Mouse (Mus musculus): ENCODE results near the gene Omd. TPM values are rescaled to one million over a fixed set of nuclear protein-coding genes. Genes with fewer than 3 reads are reported as not detected.
"Not testable (repeated sequence)": the region's sequence is repeated elsewhere in the genome, so short reads cannot be mapped to it uniquely, and the experiment has no call there.

The Omd gene
- 1 to 10 TPM; 1.5 to 1.7 TPM for total RNA-seq (2021)
- long read RNA-seq, experiment 1, partial matches to known transcripts: 0 of 1 reads
- long read RNA-seq, experiment 1, other reads (novel, unspliced or antisense): 0 of 1 reads
- long read RNA-seq, experiment 2: 0 reads

DNA sequence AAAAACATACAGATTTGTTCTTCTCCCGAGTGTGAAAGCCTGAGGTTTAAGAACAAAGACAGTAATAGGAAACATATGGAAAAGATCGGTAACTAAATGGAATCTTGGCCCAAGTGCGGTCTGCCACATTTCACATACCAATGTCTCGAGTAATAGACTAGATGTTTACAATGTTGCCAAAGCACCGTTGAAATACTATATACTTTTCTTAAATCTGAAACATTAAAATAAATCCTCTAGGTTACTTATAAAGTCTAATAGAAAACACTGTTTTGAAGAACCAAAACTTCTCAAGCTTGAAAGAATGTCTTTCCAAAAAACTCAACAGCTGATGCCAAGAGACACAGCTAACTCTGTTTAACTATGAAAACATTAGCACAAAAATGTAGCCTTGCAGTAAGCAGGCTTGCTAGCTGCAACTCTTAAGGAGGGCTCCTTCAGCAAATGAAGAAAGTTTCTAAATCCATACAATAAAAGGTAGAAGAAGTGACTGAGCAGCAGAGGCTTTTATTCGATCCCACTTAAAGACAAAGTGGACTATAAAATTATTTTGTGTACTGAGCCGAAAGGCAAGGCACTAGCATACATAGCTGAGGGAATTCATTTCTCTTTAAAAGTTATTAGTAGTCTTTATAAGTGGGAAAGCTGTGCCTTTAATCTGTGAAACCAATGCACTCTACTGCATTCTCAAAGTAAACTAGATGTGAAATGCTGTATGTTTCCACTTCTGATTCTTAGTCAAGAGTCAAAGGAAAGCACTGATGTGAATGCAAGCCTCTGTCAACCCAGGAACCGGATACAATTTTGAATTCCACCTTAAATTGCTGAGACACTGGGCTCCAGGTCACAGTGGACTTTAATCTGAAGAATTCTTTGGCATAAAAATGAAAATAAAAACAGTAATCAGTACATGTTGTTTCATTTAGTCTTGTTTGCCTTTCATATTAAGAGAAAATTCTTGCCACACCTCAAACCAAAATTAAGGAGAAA is at the start of gene Omd:
Omd (plus strand) TSS at position 922 of the 990 bp plus-strand sequence.
- no peak for DNase-seq (ENCODE audit: low spot score in 2 of 2)

DNA sequence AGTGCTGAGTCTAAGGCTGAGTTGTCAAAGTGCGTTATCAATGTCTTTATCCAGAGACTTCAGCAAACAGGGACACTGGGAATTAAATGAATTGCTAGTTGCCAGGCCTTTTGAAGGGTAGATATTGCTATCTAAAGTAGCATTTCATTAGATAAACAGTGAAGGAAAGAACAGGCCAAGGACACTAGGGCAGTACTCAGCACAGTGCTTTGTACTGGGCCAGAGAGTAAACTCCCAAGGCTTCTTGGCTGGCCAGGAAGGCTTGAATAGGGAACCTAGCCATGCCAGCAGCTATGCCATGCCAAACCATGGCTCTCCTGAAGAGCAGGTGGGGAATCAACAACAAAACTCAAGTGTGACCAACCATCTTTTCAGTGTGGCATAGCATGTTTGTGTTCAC is 45.3 kb upstream of the Omd start:
- no peak for DNase-seq (ENCODE audit: low spot score in 2 of 2)

DNA sequence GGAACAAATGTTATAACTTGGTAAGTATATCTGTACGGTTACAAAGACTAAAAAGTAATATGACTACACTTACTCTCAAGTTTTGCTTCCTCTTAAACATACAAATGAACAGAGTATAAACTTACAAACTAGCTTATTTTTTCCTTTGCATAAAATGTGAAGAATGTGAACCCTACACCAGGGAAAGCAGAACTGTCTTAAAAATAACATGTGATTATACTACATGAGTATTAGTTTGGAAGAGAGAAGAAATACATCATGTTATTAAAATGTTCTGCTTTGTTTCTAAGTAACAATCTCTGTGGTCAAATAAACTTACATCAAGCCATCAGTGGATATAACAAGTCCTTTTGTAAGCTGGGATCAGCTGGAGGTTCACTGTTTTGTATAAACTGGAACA is 43.6 kb upstream of the Omd start:
- DNase-seq (ENCODE audit: low spot score in 2 of 2): no peak

DNA sequence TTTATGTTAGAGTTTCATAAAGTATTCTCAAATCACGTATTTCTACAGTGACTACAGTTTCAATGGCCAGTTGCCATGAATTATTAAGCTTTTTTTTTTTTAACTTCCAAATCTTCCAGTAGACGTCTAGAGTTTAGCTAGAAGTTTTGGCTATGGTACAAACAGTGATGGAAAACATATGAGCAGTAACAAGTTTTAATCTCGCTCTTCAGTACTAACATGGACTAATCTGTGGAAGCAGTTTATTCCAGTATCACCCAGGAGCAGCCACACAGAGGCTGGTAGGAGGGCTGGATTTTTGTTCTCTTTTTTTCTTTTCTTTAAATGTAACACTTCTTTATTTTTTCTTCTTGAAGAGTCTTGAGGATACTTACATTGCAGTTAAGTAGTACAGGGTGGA is 38.0 kb upstream of the Omd start, which contains the start of gene Aspn:
Aspn (plus strand) TSS at position 165 of the 400 bp plus-strand sequence.
- no peak for DNase-seq (ENCODE audit: low spot score in 2 of 2)

DNA sequence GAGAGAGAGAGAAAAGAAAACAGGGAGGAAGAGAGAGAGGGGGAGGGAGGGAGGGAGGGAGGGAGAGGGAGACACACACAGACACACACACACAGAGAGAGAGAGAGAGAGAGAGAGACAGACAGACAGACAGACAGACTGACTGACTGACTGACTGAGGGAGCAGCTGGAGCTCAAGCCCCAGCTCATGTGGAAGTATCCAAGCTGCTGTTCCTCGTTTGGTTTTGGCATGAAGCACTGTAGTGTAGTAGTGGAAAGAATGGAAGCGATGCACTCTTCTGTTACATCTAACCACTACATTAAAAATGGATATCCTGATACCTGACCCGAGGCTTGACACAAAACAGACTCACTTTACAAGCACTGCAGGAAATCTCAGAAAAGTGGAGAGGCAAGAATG is 36.6 kb upstream of the Omd start:
- no peak for DNase-seq (ENCODE audit: low spot score in 2 of 2)

DNA sequence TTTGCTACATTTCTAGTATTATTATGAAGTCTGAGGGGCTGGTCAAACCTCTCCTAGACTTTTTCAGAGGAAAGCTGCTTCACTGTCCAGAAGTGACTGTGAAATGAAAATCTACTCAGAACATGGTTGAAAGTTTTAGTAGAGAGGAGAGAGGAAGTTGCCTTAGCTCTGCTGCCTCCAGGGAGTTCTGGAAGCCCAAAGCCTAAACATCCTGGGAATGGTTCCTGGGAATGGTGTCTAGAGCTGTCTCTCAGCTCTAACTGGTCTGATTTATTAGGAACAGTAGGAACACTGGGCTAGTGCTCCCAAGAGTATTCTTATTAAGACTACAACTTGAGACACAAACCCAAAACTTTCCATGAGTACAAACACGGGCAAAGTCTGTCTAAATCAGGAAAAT is 35.7 kb upstream of the Omd start:
- no peak for DNase-seq (ENCODE audit: low spot score in 2 of 2)

DNA sequence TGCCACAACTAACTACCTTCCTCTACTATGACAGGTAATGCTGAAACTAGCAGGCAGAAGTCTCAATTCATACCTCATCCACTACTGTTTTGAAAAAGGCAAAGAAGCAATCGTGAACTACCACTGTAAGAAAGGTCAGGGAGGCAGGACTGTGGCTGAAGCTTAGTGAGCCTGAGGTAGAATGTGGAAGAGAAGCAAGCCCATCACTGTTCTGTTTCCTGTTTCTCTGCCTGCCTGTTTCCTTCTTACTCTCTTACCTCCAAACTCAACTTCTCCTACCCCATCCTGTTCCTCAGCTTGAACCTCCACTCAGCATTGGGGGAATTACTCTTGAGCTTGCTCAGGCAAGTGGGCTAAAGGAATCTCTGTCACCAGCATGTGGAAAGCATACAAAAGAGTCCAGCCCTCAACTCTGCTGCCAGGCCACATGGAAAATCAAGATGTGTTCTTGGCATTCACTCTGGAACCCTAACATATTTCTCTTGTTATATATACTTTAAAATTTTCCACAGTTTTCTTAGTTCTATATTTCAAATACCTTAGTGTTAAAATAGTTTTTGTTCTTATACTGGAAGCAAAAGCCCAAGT is 34.6 kb upstream of the Omd start:
- no peak for DNase-seq (ENCODE audit: low spot score in 2 of 2)

DNA sequence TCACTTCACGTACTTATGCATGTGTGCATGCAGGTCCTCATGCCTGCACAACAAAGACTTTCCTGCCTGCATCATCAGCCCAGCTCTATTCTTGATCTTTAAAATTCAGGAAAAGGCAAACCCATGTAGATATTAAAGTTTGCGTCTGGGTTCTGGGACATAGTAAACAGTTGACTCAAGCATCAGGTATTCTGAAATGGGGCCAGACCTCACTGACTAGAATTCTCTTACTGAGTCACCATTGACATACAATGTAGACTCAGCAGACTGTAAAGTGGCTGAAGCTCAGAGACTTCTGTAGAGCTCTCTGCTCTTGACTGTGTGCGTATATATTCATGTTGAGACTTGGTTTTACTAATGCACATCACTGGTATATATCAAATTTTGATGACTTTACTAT is 32.6 kb upstream of the Omd start:
- DNase-seq (ENCODE audit: low spot score in 2 of 2): no peak

DNA sequence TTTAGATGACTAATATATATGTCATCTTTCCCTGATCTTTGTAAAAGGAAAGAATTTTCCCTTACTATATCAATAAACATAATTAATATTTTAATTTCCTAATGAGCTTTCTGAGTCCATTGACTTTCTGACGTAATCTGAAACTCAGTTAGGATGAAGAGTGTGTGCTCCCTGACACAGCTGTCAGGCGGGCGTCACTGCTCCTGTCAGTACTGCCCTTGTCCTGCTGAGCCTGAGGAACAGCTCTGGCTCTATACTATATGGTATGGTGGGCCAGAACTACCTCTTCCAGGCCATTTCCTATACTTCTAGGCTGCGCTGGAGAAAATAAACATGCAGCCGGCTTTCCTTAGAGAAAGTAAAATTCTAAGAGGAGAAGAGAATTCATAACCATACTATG is 27.7 kb upstream of the Omd start:
- DNase-seq (ENCODE audit: low spot score in 2 of 2): no peak

DNA sequence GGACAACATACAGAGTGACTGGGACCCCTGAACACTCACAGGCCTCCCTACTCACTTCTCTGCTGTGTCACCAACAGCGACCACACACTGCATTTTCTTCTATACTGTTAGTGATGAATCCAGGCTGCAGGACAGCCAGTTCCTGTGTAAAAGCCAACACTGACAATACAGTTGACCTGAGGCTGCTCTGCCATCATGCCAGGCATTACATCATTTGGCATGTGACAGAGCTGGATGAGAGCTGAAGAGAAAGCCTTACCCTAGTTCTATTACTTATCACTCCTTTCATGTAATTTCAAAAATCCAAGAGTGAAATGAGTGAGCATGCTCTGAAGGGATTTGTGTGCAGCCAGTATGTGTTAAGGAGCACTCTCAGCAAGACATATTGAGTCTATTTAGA is 26.1 kb upstream of the Omd start:
- DNase-seq (ENCODE audit: low spot score in 2 of 2): no peak

DNA sequence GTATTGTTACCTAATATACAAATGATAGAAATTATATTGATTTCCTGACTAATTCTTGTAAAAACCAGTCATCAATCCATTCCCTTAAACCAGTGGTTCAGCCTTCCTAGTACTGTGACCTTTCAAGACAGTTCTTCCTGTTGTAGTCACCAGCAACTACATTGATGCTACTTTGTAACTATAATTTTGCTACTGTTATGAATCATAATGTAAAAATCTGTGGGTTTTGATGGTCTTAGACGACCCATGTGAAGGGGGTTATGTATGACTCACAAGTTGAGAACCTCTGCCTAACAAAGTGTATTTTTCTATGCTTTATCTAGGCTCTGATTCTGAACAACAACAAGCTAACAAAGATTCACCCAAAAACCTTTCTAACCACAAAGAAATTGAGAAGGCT is 25.3 kb upstream of the Omd start:
- no peak for DNase-seq (ENCODE audit: low spot score in 2 of 2)

DNA sequence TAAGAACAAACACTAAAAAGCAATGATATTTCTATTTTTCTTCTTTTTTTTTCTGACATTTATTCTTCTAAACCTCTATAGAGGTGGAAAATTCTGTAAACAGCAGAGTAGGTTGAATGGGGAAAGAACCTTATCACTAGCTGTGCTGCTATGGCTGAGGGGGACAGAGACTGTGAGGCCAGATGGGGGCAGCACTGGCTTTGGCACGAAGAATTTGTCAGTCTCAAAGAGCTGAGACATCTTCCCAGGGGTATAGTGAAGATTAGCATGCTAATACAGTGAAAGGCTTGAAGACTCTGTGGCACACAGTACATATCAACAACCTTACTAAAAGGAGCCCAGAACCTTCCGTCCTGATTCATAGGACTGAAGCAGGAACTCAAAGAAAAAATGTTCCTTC is 23.1 kb upstream of the Omd start:
- DNase-seq (ENCODE audit: low spot score in 2 of 2): peak in 1 of 2 experiments; percentile 10

DNA sequence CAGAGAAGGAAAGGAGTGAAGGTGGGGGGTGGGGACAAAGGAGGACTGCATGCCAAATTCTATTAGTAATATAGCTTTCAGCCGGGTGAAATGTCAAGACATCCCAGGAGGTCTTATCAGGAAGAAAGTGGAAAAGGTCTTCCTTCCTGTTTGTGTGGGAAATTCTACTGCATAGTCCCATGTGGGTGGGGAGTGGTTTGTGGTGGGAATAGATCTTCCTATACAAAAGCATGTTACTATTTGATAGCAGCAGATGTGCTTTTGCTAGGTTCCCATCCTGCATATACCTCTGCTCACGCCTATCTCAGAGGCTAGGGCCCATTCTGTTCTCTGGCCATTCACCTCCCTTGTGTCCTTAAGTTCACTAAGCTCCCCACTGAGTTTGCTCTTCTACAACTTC is 21.4 kb upstream of the Omd start:
- DNase-seq (ENCODE audit: low spot score in 2 of 2): no peak

DNA sequence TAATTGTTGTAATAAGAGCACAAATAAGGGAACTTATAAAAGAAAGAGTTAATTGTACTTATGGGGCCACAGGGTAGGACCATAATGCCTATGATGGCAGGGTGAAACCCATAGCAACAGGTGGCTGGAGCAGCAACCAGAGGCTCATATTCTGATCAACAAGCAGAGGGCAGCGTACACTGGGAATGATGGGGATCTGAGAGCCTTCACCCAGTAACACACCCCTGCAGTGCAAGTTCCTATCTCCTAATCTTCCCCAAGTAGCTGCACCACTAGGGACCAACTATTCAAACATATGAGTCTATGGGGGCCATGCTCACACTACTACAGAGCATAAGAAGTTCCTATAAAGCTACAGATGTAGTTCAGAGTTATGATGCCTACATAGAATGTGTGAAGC is 17.9 kb upstream of the Omd start:
- DNase-seq (ENCODE audit: low spot score in 2 of 2): no peak

DNA sequence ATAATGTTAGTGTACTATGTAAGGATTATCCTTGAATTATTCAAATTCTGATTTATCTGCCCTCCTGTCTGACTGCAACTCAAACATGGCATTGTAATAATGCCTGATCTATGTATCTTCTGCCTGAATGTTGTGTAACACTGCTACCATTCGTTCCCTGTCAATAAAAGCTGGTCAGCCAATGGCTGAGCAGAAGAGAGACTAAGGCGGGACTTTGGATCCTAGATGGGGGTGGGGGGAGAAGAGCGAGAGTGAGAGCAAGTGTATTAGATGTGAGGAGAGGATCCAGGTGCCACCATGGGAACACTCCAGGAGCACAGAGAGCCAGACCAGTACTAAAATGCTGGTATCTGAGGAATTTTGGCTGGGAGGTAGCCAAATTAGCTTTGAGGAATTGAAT is 11.9 kb upstream of the Omd start:
- DNase-seq (ENCODE audit: low spot score in 2 of 2): no peak

DNA sequence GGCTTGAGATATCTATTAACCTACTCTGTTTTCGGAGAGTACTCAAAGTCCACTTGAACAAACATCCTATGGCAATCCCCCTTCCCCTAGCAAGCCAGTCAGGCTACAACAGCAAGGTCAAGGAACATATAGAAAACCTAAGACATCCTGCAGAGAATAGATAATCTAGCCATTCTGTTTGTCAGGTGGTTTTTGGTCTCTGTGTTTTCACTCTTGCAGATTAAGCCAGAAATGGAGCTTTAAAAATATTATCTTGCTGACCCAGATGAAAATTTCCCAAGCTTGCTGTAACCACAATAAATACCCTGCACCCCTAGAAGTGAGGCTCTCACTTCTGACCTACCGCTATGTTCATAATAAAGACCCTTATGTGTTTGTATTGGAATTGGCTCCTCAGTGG is 10.8 kb upstream of the Omd start:
- DNase-seq (ENCODE audit: low spot score in 2 of 2): no peak

DNA sequence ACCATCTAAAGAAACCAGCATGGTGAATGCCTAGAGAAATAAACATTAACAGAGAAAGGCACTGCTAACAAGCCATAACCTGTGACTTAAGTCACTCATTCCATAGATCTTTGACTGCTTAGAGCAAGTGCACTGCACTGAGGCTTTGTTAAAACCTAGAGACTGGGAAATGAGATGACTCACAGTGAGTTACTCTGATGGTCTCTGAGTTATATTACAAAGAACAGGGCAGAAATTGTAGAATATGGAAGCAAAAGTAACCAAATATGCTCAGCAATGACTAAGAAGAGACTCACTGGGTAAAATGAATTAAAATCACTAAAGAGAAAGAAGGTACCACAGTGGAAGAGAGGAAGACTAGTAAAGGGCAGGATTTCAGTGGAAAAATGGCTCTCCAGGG is 1.6 kb downstream of the Omd start:
- DNase-seq (ENCODE audit: low spot score in 2 of 2): no peak

DNA sequence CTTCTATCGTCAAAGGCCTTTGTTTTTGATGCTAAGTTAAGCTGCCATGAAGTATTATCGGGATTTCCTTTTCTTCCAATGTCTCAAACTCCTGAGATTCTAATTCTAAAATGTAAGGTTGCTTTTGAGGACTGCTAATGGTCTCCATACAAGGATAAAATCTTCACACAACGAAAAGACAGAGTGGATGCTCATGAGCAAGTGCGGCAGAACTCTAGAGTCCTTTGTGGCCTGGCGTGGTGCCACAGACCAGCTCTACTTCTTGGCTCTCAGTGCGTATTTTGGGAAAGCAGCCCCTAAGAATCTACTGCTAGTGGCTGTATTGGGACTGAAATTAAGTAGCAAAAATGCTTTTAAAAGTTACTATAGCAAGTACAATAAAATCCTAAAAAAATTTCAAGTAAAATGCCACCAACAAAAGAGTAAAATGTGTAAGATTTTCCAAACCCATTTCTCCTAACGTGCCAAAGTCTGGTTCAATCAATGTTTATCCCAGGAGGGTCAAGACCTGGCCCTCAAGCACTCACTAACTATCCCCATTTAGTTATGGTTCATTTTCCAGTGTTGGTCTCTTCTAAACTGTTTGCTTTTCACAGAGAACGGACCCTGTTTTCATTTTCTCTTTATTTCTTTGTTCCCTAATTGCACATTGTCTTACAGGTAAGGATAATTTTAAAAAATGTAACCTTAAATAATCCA is 2.2 kb downstream of the Omd start:
- no peak for DNase-seq (ENCODE audit: low spot score in 2 of 2)

DNA sequence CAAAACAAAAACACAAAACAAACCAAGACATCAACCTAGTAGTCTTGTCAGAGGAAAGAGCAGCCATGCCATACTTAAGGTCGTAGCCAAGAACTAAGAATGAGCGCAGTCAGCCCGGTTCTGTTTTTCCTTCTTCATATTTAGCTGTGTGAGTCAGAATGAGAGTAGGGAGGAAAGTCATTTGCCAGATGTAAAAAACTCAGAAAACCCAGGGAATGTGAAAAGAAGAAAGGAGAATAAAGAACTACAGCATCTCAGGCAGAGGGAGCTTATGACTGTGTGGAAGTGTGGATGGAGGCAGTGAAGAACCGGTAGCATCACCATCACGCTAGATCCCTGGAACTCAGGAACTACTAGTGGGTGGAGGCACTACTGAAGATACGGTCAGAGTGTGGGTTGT is 3.8 kb downstream of the Omd start:
- no peak for DNase-seq (ENCODE audit: low spot score in 2 of 2)

DNA sequence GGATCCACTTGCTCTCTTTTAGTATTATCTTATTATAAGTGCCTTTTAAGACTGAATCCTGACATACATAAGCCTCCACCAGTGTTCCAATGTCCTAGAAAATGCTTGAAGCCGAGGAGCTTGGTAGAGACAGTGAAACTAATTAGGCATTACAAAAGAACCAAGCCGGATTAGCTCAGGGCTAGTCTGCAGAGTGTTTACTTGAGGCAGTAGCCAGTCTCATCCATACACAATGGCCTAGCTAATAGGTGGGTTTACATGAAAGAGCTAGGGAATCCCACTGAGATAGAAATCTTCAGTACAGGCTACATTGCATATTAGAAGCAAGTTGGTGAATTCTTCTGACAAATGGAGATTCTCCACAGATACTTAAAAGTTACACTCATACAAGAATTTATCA is 20.3 kb downstream of the Omd start:
- not testable (repeated sequence) for DNase-seq (ENCODE audit: low spot score in 2 of 2)

DNA sequence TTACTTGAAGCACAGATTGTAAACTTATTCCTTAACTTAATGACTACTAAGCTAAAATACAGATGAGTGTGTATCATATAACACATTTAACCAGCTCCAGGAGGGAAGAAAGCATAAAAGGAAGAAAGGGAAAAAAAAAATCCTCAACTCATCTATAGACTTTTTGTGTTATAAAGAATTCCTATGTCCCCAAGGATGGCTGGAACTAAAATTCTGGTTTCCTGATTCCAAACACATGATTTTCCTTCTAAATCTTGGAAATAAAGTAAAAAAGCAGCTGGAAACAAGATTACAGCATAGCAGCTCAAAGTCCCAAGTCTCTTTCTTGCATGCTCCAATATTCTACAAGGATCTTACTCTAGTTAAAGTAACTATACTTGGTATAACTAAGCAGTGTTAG is 21.3 kb downstream of the Omd start:
- no peak for DNase-seq (ENCODE audit: low spot score in 2 of 2)

DNA sequence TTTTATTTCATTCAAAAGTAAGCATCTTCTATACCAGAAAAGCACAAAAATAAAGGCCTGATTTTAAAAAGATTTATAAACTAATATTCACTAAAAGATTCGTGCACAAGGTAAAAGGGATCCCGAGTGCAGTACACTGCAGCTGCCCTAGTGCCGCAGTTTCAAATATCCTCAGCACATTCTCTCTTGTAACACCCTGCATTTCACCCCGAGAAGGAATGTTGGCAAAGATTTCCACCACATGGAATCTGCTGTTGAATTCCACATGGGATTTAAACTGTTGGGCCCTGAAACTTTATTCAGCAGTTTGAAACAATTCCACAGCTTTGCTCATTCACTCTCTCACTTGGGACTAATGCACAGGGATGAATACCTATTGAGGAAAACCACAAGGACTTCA is 25.5 kb downstream of the Omd start, which contains the start of gene Ogn:
Ogn (plus strand) TSS at position 333 of the 400 bp plus-strand sequence.
- DNase-seq (ENCODE audit: low spot score in 2 of 2): no peak
